Mouse (Mus musculus) neural tube, embryonic 15.5 days (tissue): ENCODE measurements around the gene Topaz1. TPM values are rescaled to one million over a fixed set of nuclear protein-coding genes. Genes with fewer than 3 reads are reported as not detected.
"Not testable (repeated sequence)": the region's sequence is repeated elsewhere in the genome, so short reads cannot be mapped to it uniquely, and the experiment has no call there.

Source experiments
- ATAC-seq: fragments of 200-750 bp; cut with Nextera tagmentation; 2 replicates; pipeline ENCODE4 v1.8.0; 2017; ENCODE audit warnings: mild to moderate bottlenecking, moderate TSS enrichment, moderate library complexity; ENCODE audit not compliant: low FRiP score
- H3K27ac ChIP-seq: fragments of 300-500 bp; sonication (generic); replicated peaks from 2 replicates; pipeline ENCODE4 v1.5.1; 2015; ENCODE audit warnings: mild to moderate bottlenecking, inconsistent platforms
- H3K27me3 ChIP-seq: fragments of 300-500 bp; sonication (generic); replicated peaks from 2 replicates; pipeline ENCODE4 v1.6.1; 2015; ENCODE audit warnings: inconsistent platforms
- H3K36me3 ChIP-seq: fragments of 300-500 bp; sonication (generic); 2 replicates; pipeline ENCODE4 v1.6.1; 2015; ENCODE audit warnings: inconsistent platforms
- H3K4me1 ChIP-seq: fragments of 300-500 bp; sonication (generic); 2 replicates; pipeline ENCODE4 v1.6.1; 2015; ENCODE audit warnings: inconsistent platforms
- H3K4me2 ChIP-seq: fragments of 300-500 bp; sonication (generic); 2 replicates; pipeline ENCODE4 v1.6.1; 2015; ENCODE audit warnings: inconsistent platforms, mild to moderate bottlenecking, moderate library complexity
- H3K4me3 ChIP-seq: fragments of 300-500 bp; sonication (generic); replicated peaks from 2 replicates; pipeline ENCODE4 v1.5.1; 2015; ENCODE audit warnings: mild to moderate bottlenecking, inconsistent platforms
- H3K9ac ChIP-seq: fragments of 300-500 bp; sonication (generic); replicated peaks from 2 replicates; pipeline ENCODE4 v1.6.1; 2015; ENCODE audit warnings: mild to moderate bottlenecking, inconsistent platforms
- H3K9me3 ChIP-seq: fragments of 300-500 bp; sonication (generic); replicated peaks from 2 replicates; pipeline ENCODE4 v1.6.1; 2016; ENCODE audit warnings: inconsistent platforms
- WGBS: fragments of 180-500 bp; shearing (Covaris S2); methylation state at CpG from one replicate; pipeline ENCODE4 v1.1.7; 2015; ENCODE audit warnings: mixed read lengths; 5-methylcytosine and 5-hydroxymethylcytosine counted together
- polyA plus RNA-seq: library from polyadenylated mRNA; unstranded; fragments of >200 nt; fragmentation: Nextera tagmentation; extraction: Ambion mirVana; gene quantifications from 2 replicates; pipeline ENCODE4 v1.2.1, GENCODE M21; 2015

The Topaz1 gene
- polyA plus RNA-seq, 1 experiment from 2014 or later, result not detected

DNA sequence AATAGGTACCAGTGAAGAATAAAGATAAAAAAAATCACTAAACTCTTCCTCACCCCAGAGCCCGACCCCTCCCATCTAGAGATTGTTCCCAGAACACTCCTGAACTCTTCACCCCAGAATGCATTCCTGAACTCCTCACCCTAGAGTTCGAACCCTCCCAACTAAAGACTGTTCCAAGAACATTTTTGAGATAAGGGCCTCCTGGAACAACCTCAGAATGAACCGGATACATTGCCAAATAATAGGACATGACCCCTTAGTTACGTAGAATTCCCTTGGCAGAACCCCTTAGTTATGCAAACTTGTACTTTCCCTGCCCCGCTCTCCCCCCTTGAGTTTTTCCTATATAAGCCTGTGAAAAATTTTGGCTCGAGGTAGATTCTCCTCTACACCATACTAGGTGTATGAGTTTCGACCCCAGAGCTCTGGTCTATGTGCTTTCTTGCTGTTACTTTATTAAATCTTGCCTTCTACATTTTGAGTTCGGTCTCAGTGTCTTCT is 100.7 kb downstream of the Topaz1 start:
- not testable (repeated sequence) for H3K9ac ChIP-seq, H3K27me3 ChIP-seq, H3K4me2 ChIP-seq, H3K4me3 ChIP-seq, H3K27ac ChIP-seq, ATAC-seq, H3K9me3 ChIP-seq, H3K4me1 ChIP-seq
- H3K36me3 ChIP-seq, result peaks cover 43% of the 10 kb centered on the region
- WGBS, result 96% methylated on average over 7 of the region's 8 CpGs

Other genes starting within 250 kb of the Topaz1 start
- gene Tcaim, start 58.2 kb downstream of the Topaz1 start, polyA plus RNA-seq, result 7.8 and 9.0 TPM in 2 replicates
- gene Gm35549, start 96.7 kb downstream of the Topaz1 start, polyA plus RNA-seq, result 0.51 and 0.55 TPM in 2 replicates
- 90.1 and 96.7 TPM in 2 replicates for gene Zfp445, start 118.7 kb downstream of the Topaz1 start, polyA plus RNA-seq
- gene Zkscan7, start 138.3 kb downstream of the Topaz1 start, polyA plus RNA-seq, result 3.5 TPM in 2 replicates
- gene Zfp105, start 175.7 kb downstream of the Topaz1 start, polyA plus RNA-seq, result 15.4 and 16.6 TPM in 2 replicates
- 25.5 and 28.7 TPM in 2 replicates for gene 1110059G10Rik, start 203.7 kb downstream of the Topaz1 start, polyA plus RNA-seq
- gene Kif15, start 203.7 kb downstream of the Topaz1 start, polyA plus RNA-seq, result 9.0 and 19.7 TPM in 2 replicates